Comparison of ENCODE assay signal across 8 mouse cellular contexts in genomic region chr16:11062794-11063721, GRCm38 (mm10). TPM values are rescaled to one million over a fixed set of nuclear protein-coding genes. Genes with fewer than 3 reads are reported as not detected.
A peak's percentile ranks its signal among the peaks of the same experiment; 100 is the strongest.
DNase-seq lines count a peak whose midpoint lies in the region; ATAC-seq and TF ChIP-seq lines count a peak whose summit lies in the region.

No protein-coding gene starts in this region.

- H3K27me3 ChIP-seq in embryonic facial prominence, embryonic 11.5 days (ENCODE audit: control insufficient read depth, insufficient read depth, low read length) = no peaks in the 10 kb centered on the region
- H3K27me3 ChIP-seq in heart, embryonic 11.5 days (ENCODE audit: control insufficient read depth, insufficient read depth, low read length) = no peaks in the 10 kb centered on the region
- no peaks in the 10 kb centered on the region for H3K27me3 ChIP-seq in lung, embryonic 14.5 days (ENCODE audit: insufficient read depth, low read length)

- H3K4me3 ChIP-seq in embryonic facial prominence, embryonic 11.5 days (ENCODE audit: low read depth, low read length) = no peak overlapping the region
- no peak overlapping the region for H3K4me3 ChIP-seq in heart, embryonic 11.5 days (ENCODE audit: low read depth, low read length)
- no peak overlapping the region for H3K4me3 ChIP-seq in lung, embryonic 14.5 days (ENCODE audit: low read depth, low read length)

- no peak overlapping the region for H3K4me2 ChIP-seq in embryonic facial prominence, embryonic 11.5 days (ENCODE audit: low read depth, low read length)
- H3K4me2 ChIP-seq in heart, embryonic 11.5 days = peak overlapping the region; percentile 19
- peak overlapping the region; percentile 37 for H3K4me2 ChIP-seq in lung, embryonic 14.5 days

- peak overlapping the region; percentile 30 for H3K9ac ChIP-seq in embryonic facial prominence, embryonic 11.5 days (replicated peaks; ENCODE audit: low read length)
- H3K9ac ChIP-seq in heart, embryonic 11.5 days (ENCODE audit: low read depth, low read length) = peak overlapping the region; percentile 44
- peak overlapping the region; percentile 34 for H3K9ac ChIP-seq in lung, embryonic 14.5 days

- H3K36me3 ChIP-seq in embryonic facial prominence, embryonic 11.5 days (replicated peaks; ENCODE audit: control insufficient read depth, insufficient read depth, low read depth, low read length) = no peaks in the 10 kb centered on the region
- H3K36me3 ChIP-seq in heart, embryonic 11.5 days (ENCODE audit: control insufficient read depth, insufficient read depth, low read length) = no peaks in the 10 kb centered on the region
- H3K36me3 ChIP-seq in lung, embryonic 14.5 days (ENCODE audit: insufficient read depth) = no peaks in the 10 kb centered on the region

- H3K27ac ChIP-seq in embryonic facial prominence, embryonic 11.5 days (replicated peaks; ENCODE audit: low read depth, low read length) = peak overlapping the region; percentile 48
- H3K27ac ChIP-seq in heart, embryonic 11.5 days (ENCODE audit: low read depth, low read length) = peak overlapping the region; percentile 93
- H3K27ac ChIP-seq in lung, embryonic 14.5 days (ENCODE audit: low read depth) = peak overlapping the region; percentile 93

- 0 out of 2 replicates have a peak, but pooled peaks have one; percentile 10 for ATAC-seq in embryonic facial prominence, embryonic 11.5 days (replicated peaks; ENCODE audit: insufficient number of reproducible peaks, low FRiP score, low TSS enrichment, low read depth)
- peak; percentile 47 for ATAC-seq in heart, embryonic 11.5 days (replicated peaks; ENCODE audit: insufficient number of reproducible peaks, low FRiP score, low TSS enrichment)
- peak; percentile 78 for ATAC-seq in lung, embryonic 14.5 days (ENCODE audit: insufficient read depth)

- H3K4me1 ChIP-seq in embryonic facial prominence, embryonic 11.5 days (ENCODE audit: control insufficient read depth, insufficient read depth, low read length) = peaks cover 7% of the 10 kb centered on the region
- H3K4me1 ChIP-seq in heart, embryonic 11.5 days (ENCODE audit: control insufficient read depth, insufficient read depth, low read length) = peaks cover 35% of the 10 kb centered on the region
- peaks cover 26% of the 10 kb centered on the region for H3K4me1 ChIP-seq in lung, embryonic 14.5 days (ENCODE audit: insufficient read depth)

- DNase-seq in right cerebral cortex, postnatal 10 days (ENCODE audit: low spot score in 2 of 2) = peak; percentile 75 to 77
- DNase-seq in right cerebral cortex, postnatal 25 days = no peak
- peak; percentile 46 for DNase-seq in embryonic facial prominence, embryonic 11.5 days (ENCODE audit: low spot score)
- DNase-seq in kidney, adult 8-10 months = peak; percentile 87 to 91
- peak; percentile 93 for DNase-seq in lung, embryonic 14.5 days
- DNase-seq in ovary, postnatal 10 days (ENCODE audit: low spot score) = peak; percentile 66
- peak; percentile 30 for DNase-seq in yolk sac, embryonic 10.5 days (ENCODE audit: low spot score)

- 26% methylated on average over 13 of the region's 13 CpGs for WGBS in embryonic facial prominence, embryonic 11.5 days
- WGBS in heart, embryonic 11.5 days (ENCODE audit: insufficient replicate concordance) = 18% methylated on average over 13 of the region's 13 CpGs
- 24% methylated on average over 13 of the region's 13 CpGs for WGBS in lung, embryonic 14.5 days

- no peak for TF ChIP-seq CTCF in lung, embryonic 14.5 days (IDR thresholded peaks at IDR 0.05; ENCODE audit: low read depth)

- no peaks in the 10 kb centered on the region for H3K9me3 ChIP-seq in embryonic facial prominence, embryonic 11.5 days (replicated peaks; ENCODE audit: control insufficient read depth, low read length)
- no peaks in the 10 kb centered on the region for H3K9me3 ChIP-seq in heart, embryonic 11.5 days (replicated peaks; ENCODE audit: control insufficient read depth, low read length)
- no peaks in the 10 kb centered on the region for H3K9me3 ChIP-seq in lung, embryonic 14.5 days (ENCODE audit: low read depth, low read length)

RNA-seq across cellular contexts. Expression of gene Snn, which starts 2.3 kb away (rescaled TPM):
- polyA plus RNA-seq in embryonic facial prominence, embryonic 11.5 days (2014; fragmentation: Nextera tagmentation; extraction: Ambion mirVana) = 66.4 and 75.6 TPM in 2 replicates
- polyA plus RNA-seq in heart, embryonic 11.5 days (2014; fragmentation: Nextera tagmentation; extraction: Ambion mirVana) = 44.7 and 45.8 TPM in 2 replicates
- polyA plus RNA-seq in lung, embryonic 14.5 days (2014; fragmentation: Nextera tagmentation; extraction: Ambion mirVana) = 56.7 and 57.7 TPM in 2 replicates

RNA-seq across cellular contexts. Expression of gene Litaf, which starts 2.9 kb away (rescaled TPM):
- polyA plus RNA-seq in embryonic facial prominence, embryonic 11.5 days (2014; fragmentation: Nextera tagmentation; extraction: Ambion mirVana) = 92.5 and 94.4 TPM in 2 replicates
- polyA plus RNA-seq in heart, embryonic 11.5 days (2014; fragmentation: Nextera tagmentation; extraction: Ambion mirVana) = 61.6 and 63.8 TPM in 2 replicates
- polyA plus RNA-seq in lung, embryonic 14.5 days (2014; fragmentation: Nextera tagmentation; extraction: Ambion mirVana) = 112 and 116 TPM in 2 replicates

Comparison
In these comparisons a context has a peak if more than half of its experiments do, and no peak if none do; other contexts are left out.
1. ATAC-seq: peak in every context shown above with its lines; median percentile 78 in lung, embryonic 14.5 days; 47 in heart, embryonic 11.5 days; 10 in embryonic facial prominence, embryonic 11.5 days.